Mouse (Mus musculus): ENCODE results near the gene Tmie. TPM values are rescaled to one million over a fixed set of nuclear protein-coding genes. Genes with fewer than 3 reads are reported as not detected.

The Tmie gene
- total and polyA plus RNA-seq, 3 experiments, result not detected

DNA sequence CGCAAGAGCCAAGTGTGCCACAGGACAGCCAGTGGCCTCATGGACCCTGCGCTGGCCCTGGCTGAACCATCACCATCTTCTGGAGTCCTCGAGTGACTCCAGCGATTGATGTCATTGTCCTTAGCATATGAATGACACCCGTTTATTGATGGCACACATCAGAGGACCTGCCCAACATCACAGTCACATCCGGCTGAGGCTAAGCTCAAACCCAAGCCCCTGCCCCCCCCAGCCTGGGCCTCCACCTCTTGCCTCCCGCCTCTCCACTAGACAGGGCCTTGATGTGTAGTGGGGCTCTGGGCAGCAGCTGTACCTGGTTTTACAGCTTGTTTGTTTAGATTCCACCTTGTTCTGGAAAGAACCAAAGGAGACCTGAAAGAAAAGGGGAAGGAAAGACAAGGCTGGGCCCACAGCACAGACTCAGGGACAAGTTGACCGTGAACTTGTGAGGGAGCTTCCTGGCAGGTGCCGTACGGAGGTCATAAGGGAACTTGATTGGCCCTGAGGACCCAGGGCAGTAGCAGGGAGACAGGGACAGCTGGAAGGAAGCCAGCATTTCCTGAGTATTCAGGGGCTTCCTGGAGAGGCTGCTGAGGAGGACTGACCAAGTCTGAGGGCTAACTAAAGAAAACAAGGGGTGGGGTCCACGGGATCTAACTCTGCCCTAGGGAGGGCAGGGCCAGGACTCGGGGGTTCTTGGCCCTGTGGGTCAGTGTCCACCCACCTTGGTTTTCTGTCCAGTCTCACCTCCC is 11.3 kb upstream of the Tmie start:
- Histone ChIP-seq H3K9ac (ENCODE audit: insufficient read depth, low read depth) (no peak overlapping the region), H3K4me1 (ENCODE audit: control insufficient read depth in 1 of 2, insufficient read depth in 2 of 2) (peaks cover under 1 to 54% of the 10 kb centered on the region in 2 experiments; a peak in 2 of 4 replicates), H3K27me3 (replicated peaks) (no peaks in the 10 kb centered on the region), H3K4me2 (ENCODE audit: insufficient read depth, low read depth, poor library complexity, severe bottlenecking) (no peak overlapping the region), H3K79me2 (replicated peaks; ENCODE audit: control insufficient read depth, extremely low read depth, insufficient read depth, poor library complexity, severe bottlenecking) (no peaks in the 10 kb centered on the region), H3K9me3 (replicated peaks; ENCODE audit: low read length) (no peaks in the 10 kb centered on the region), H3K27ac (ENCODE audit: insufficient read depth, low read depth) (no peak overlapping the region), H3K4me3 (replicated peaks in 1 of 3; ENCODE audit: low read depth in 2 of 3, low read length in 2 of 3, poor library complexity in 1 of 3) (no peak overlapping the region), H3K36me3 (replicated peaks in 1 of 2; ENCODE audit: control insufficient read depth in 1 of 2, insufficient read depth in 1 of 2, low read length in 1 of 2) (peaks cover 0 to 59% of the 10 kb centered on the region in 2 experiments)
- in situ Hi-C loops (cut with MboI; ENCODE audit: low pct_ligation_motif_present, low pct_unique_long_range_greater_than_20kb, low sequenced_read_pairs) (no loop called here), dilution Hi-C loops (cut with MboI; ENCODE audit: extremely low pct_ligation_motif_present, extremely low pct_unique_long_range_greater_than_20kb, low sequenced_read_pairs) (no loop called here)
- TF ChIP-seq MEF2A (IDR thresholded peaks at IDR 0.05; ENCODE audit: borderline replicate concordance, low read depth, low read length) (no peak), IRF4 (IDR thresholded peaks at IDR 0.05; ENCODE audit: low read depth, low read length) (no peak), POLR2A (IDR thresholded peaks at IDR 0.05; ENCODE audit: low read depth, low read length) (no peak), PAX5 (IDR thresholded peaks at IDR 0.05; ENCODE audit: low read length) (no peak), USF2 (conservative IDR thresholded peaks at IDR 0.05; ENCODE audit: low read depth, low read length) (no peak), CHD1 (IDR thresholded peaks at IDR 0.05; ENCODE audit: low read depth, low read length) (no peak), CTCF (conservative IDR thresholded peaks at IDR 0.05 in 1 of 2, IDR thresholded peaks at IDR 0.05 in 1 of 2; ENCODE audit: low read depth in 2 of 2, low read length in 2 of 2) (no peak), NRF1 (IDR thresholded peaks at IDR 0.05; ENCODE audit: low read depth, low read length) (no peak), NELFE (IDR thresholded peaks at IDR 0.05; ENCODE audit: low read depth, low read length) (no peak), MAFK (IDR thresholded peaks at IDR 0.05; ENCODE audit: insufficient replicate concordance, low read length) (no peak), ZKSCAN1 (IDR thresholded peaks at IDR 0.05; ENCODE audit: borderline replicate concordance, low read depth, low read length) (no peak), TCF12 (IDR thresholded peaks at IDR 0.05; ENCODE audit: low read depth, low read length) (no peak), TBP (conservative IDR thresholded peaks at IDR 0.05; ENCODE audit: low read depth, low read length) (no peak), USF1 (IDR thresholded peaks at IDR 0.05; ENCODE audit: low read depth, low read length) (no peak)
- no peak for DNase-seq (ENCODE audit: extremely low read depth)

DNA sequence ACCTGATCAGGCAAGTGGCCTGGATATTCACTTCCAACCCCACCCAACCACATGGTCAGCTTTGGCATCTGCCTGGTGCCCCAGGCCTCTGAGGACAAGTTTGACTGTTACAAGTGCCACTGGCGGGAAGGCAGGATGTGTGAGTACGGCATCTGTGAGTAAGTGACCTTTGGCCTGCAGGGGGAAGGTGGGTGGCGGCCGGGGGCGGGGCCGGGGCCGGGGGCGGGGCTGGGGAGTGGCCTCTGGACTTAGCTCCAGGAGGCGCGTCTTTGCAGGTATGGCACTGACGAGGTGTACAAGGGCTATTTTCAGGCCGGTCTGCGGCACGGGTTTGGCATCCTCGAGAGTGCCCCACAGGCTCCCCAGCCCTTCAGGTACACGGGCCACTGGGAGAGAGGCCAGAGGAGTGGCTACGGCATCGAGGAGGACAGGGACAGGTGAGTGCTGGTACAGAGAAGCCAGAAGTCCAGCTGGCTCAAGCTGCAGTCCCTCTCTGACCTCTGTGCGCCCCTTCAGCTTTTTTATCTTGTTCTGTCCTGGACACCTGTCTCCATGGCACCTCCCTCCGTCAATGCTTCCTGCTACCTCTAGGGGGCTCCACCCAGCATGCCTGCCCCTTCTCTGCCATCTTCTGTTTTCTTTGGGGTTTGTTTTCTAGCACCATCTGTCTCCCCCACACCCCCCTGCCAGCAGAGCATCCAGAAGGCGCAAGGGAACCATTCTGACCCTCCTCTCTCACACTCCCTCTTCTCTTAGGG is 10.3 kb upstream of the Tmie start:
- TF ChIP-seq IRF4 (IDR thresholded peaks at IDR 0.05; ENCODE audit: low read depth, low read length) (no peak), CTCF (conservative IDR thresholded peaks at IDR 0.05 in 1 of 2, IDR thresholded peaks at IDR 0.05 in 1 of 2; ENCODE audit: low read depth in 2 of 2, low read length in 2 of 2) (peak; percentile 49 to 54; a peak in 3 of 4 replicates)
- no peak overlapping the region for H3K4me3 ChIP-seq (replicated peaks in 1 of 3; ENCODE audit: low read depth in 2 of 3, low read length in 2 of 3, poor library complexity in 1 of 3)
- no peak for DNase-seq (ENCODE audit: extremely low read depth)
- H3K4me1 ChIP-seq (ENCODE audit: control insufficient read depth in 1 of 2, insufficient read depth in 2 of 2), result peaks cover 0 to 44% of the 10 kb centered on the region in 2 experiments; a peak in 2 of 4 replicates
- no peaks in the 10 kb centered on the region for H3K79me2 ChIP-seq (replicated peaks; ENCODE audit: control insufficient read depth, extremely low read depth, insufficient read depth, poor library complexity, severe bottlenecking)
- H3K27me3 ChIP-seq (replicated peaks), result peaks cover 2% of the 10 kb centered on the region
- peak overlapping the region; percentile 33; the same call in 1 of the 2 replicates for H3K4me2 ChIP-seq (ENCODE audit: insufficient read depth, low read depth, poor library complexity, severe bottlenecking)
- dilution Hi-C loops (cut with MboI; ENCODE audit: extremely low pct_ligation_motif_present, extremely low pct_unique_long_range_greater_than_20kb, low sequenced_read_pairs), result no loop called here
- H3K9me3 ChIP-seq (replicated peaks; ENCODE audit: low read length), result no peaks in the 10 kb centered on the region
- peaks cover 0 to 57% of the 10 kb centered on the region in 2 experiments for H3K36me3 ChIP-seq (replicated peaks in 1 of 2; ENCODE audit: control insufficient read depth in 1 of 2, insufficient read depth in 1 of 2, low read length in 1 of 2)
- no peak overlapping the region for H3K9ac ChIP-seq (ENCODE audit: insufficient read depth, low read depth)
- H3K27ac ChIP-seq (ENCODE audit: insufficient read depth, low read depth), result no peak overlapping the region
- in situ Hi-C loops (cut with MboI; ENCODE audit: low pct_ligation_motif_present, low pct_unique_long_range_greater_than_20kb, low sequenced_read_pairs), result no loop called here

All from CH12.LX (cell line).